14 mouse cellular contexts compared by ENCODE assay signal in the genomic region with DNA sequence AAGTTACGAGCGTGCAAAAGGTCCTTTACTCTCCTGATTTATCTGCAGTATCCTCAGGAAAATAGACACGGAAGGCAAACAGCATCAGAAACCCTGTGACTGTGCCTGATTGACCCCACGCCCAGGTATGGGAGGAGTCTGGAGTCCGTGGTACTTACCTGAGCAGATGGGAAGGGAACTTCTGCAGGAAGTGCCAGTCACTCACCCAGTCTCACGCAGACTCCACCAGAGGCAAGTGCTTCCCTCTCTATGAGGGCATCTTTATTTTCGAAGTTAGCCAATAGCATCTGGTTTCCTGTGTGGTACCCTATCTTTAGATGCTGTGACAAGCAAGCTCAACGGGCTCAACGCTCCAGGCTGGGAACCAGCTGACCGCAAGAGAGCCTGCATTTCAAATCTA. TPM values are rescaled to one million over a fixed set of nuclear protein-coding genes. Genes with fewer than 3 reads are reported as not detected.
DNase-seq lines count a peak whose midpoint lies in the region; ATAC-seq lines count a peak whose summit lies in the region.
"Had no signal": no experiment of that assay in that cellular context is flagged by ENCODE, and none has a peak within 500 bp of the region (broad histone marks: within the 10 kb centered on the region; RNA-seq: fewer than 3 reads in every experiment).

No protein-coding gene starts in this region.

- peak overlapping the region; percentile 59 for H3K27ac ChIP-seq in intestine, embryonic 14.5 days (ENCODE audit: low read depth)
- H3K27ac ChIP-seq: hindbrain, embryonic 14.5 days; liver, embryonic 14.5 days had no signal

- DNase-seq in layer of hippocampus, adult 9-11 months = peak; percentile 84
- DNase-seq in layer of hippocampus, adult 8-10 months (ENCODE audit: low spot score in 2 of 2) = no peak
- DNase-seq in T-cell, adult 2 months (ENCODE audit: low spot score) = peak; percentile 19
- no peak for DNase-seq in intestine, embryonic 14.5 days (ENCODE audit: low spot score)
- peak; percentile 9 to 35 for DNase-seq in natural killer cell, adult 2 months (ENCODE audit: low spot score in 2 of 2)
- DNase-seq in adrenal gland, postnatal 36 days = no peak
- DNase-seq in kidney, adult 11 months = no peak
- DNase-seq: cerebellum, postnatal 10 days had no signal

- no peaks in the 10 kb centered on the region for H3K4me1 ChIP-seq in intestine, embryonic 14.5 days (replicated peaks; ENCODE audit: control insufficient read depth, insufficient read depth, low read length)

- H3K4me3 ChIP-seq in intestine, embryonic 14.5 days (ENCODE audit: low read depth, low read length) = no peak overlapping the region

- H3K9me3 ChIP-seq in intestine, embryonic 14.5 days (ENCODE audit: control insufficient read depth, low read length) = no peaks in the 10 kb centered on the region

- peak overlapping the region; percentile 26 for H3K4me2 ChIP-seq in intestine, embryonic 14.5 days (ENCODE audit: low read length)
- H3K4me2 ChIP-seq: hindbrain, embryonic 14.5 days had no signal

- ATAC-seq in intestine, embryonic 14.5 days (replicated peaks; ENCODE audit: low FRiP score, low TSS enrichment, low read depth) = peak; percentile 73; the same call in 1 of the 2 replicates
- ATAC-seq: midbrain, embryonic 16.5 days had no signal

- no peaks in the 10 kb centered on the region for H3K36me3 ChIP-seq in intestine, embryonic 14.5 days (ENCODE audit: control insufficient read depth, insufficient read depth, low read length)

- WGBS in intestine, embryonic 14.5 days = 46% methylated on average over 10 of the region's 10 CpGs

- no peak overlapping the region for H3K9ac ChIP-seq in intestine, embryonic 14.5 days (ENCODE audit: low read length)
- H3K9ac ChIP-seq: hindbrain, embryonic 14.5 days; liver, embryonic 14.5 days had no signal

- no peaks in the 10 kb centered on the region for H3K27me3 ChIP-seq in intestine, embryonic 14.5 days (replicated peaks; ENCODE audit: control insufficient read depth, insufficient read depth, low read length)

RNA-seq across cellular contexts. Expression of a gene that starts 1.6 kb away (rescaled TPM):
- total RNA-seq in layer of hippocampus, adult 8-10 months (2022) = 100 to 1,000 TPM in 2 of 4 experiments, 10 to 100 TPM in 2; 28.2 to 108 (median 66.4) TPM
- 7.6 and 10.2 TPM in 2 replicates for polyA plus RNA-seq in intestine, embryonic 14.5 days (2014; fragmentation: Nextera tagmentation; extraction: Ambion mirVana)
- 1 to 10 TPM; 3.4 to 6.8 TPM for total RNA-seq in adrenal gland, postnatal 36 days (2021)

RNA-seq across cellular contexts. Expression of a gene that starts 23.9 kb away (rescaled TPM):
- total RNA-seq in layer of hippocampus, adult 8-10 months (2022) = not detected
- 0.26 and 0.41 TPM in 2 replicates for polyA plus RNA-seq in intestine, embryonic 14.5 days (2014; fragmentation: Nextera tagmentation; extraction: Ambion mirVana)
- not detected for total RNA-seq in adrenal gland, postnatal 36 days (2021)
- total RNA-seq: layer of hippocampus, postnatal 36 days had no signal
- polyA plus RNA-seq: heart, embryonic 14.5 days; hindbrain, embryonic 14.5 days; liver, embryonic 14.5 days; midbrain, embryonic 16.5 days had no signal

RNA-seq across cellular contexts. Expression of a gene that starts 42.1 kb away (rescaled TPM):
- 10 to 100 TPM; 23.5 to 31.8 (median 26.7) TPM for total RNA-seq in layer of hippocampus, adult 8-10 months (2022)
- polyA plus RNA-seq in intestine, embryonic 14.5 days (2014; fragmentation: Nextera tagmentation; extraction: Ambion mirVana) = 25.8 and 28.1 TPM in 2 replicates
- 10 to 100 TPM; 23.4 to 23.8 TPM for total RNA-seq in adrenal gland, postnatal 36 days (2021)

RNA-seq across cellular contexts. Expression of a gene that starts 44.6 kb away (rescaled TPM):
- under 1 TPM; 0.06 to 0.25 (median 0.10) TPM for total RNA-seq in layer of hippocampus, adult 8-10 months (2022)
- 0.03 TPM in 1 of 2 replicates, not detected in the other for polyA plus RNA-seq in intestine, embryonic 14.5 days (2014; fragmentation: Nextera tagmentation; extraction: Ambion mirVana)
- total RNA-seq in adrenal gland, postnatal 36 days (2021) = under 1 TPM; 0.33 to 0.53 TPM
- polyA plus RNA-seq: hindbrain, embryonic 14.5 days; liver, embryonic 14.5 days; midbrain, embryonic 16.5 days; thymus, postnatal 0 days had no signal

RNA-seq across cellular contexts. Expression of a gene that starts 59.4 kb away (rescaled TPM):
- total RNA-seq in layer of hippocampus, adult 8-10 months (2022) = 100 to 1,000 TPM; 400 to 515 (median 436) TPM
- 2,190 and 2,220 TPM in 2 replicates for polyA plus RNA-seq in intestine, embryonic 14.5 days (2014; fragmentation: Nextera tagmentation; extraction: Ambion mirVana)
- total RNA-seq in adrenal gland, postnatal 36 days (2021) = 100 to 1,000 TPM; 746 to 780 TPM

Comparison
In these comparisons a context has a peak if more than half of its experiments do, and no peak if none do; other contexts are left out.
1. DNase-seq: peak in layer of hippocampus, adult 9-11 months (single experiment), T-cell, adult 2 months (single experiment) and natural killer cell, adult 2 months (2 of 2); none in layer of hippocampus, adult 8-10 months (0 of 2), intestine, embryonic 14.5 days (single experiment), adrenal gland, postnatal 36 days (0 of 2) and kidney, adult 11 months (single experiment).